Mouse (Mus musculus) ES-Bruce4 (cell line): ENCODE results near the gene Axl.

Experiments
- CTCF ChIP-seq: IDR thresholded peaks from one replicate; pipeline ENCODE4 v1.8.1; 2011; ENCODE audit warnings: low read depth, low read length
- EP300 ChIP-seq: IDR thresholded peaks from 2 replicates; pipeline ENCODE4 v1.6.1; 2011; ENCODE audit warnings: low read depth, low read length; ENCODE audit not compliant: insufficient read depth
- POLR2A ChIP-seq: IDR thresholded peaks from one replicate; pipeline ENCODE4 v1.8.1; 2011; ENCODE audit warnings: low read length; ENCODE audit not compliant: insufficient read depth

- no peak for TF ChIP-seq CTCF
- no peak for TF ChIP-seq POLR2A
- TF ChIP-seq EP300 = peak; percentile 45; the same call in 1 of the 2 replicates
These were observed 14.0 kb upstream of the Axl start for GRCm38 (mm10) chr7:25802241-25803125.
